Mouse (Mus musculus) MEL (cell line): Measurements from ENCODE around the gene Rrp12. TPM values are rescaled to one million over a fixed set of nuclear protein-coding genes. Genes with fewer than 3 reads are reported as not detected.

Experiments
- DNase-seq: peaks from one replicate; pipeline ENCODE4 v3.0.0; 2011; ENCODE audit warnings: low read depth, low spot score
- H3K27ac ChIP-seq: 2 replicates; pipeline ENCODE4 v1.5.1; 2012; ENCODE audit warnings: low read depth, mild to moderate bottlenecking, control low read depth, low read length, moderate library complexity; ENCODE audit not compliant: control insufficient read depth
- H3K27me3 ChIP-seq, 2 experiments: fragments of 150-350 bp in 1 of 2; sonication (generic) in 1 of 2; 2 replicates each; pipeline ENCODE4 v1.6.1; 2012; ENCODE audit warnings: low read length in 2 of 2, mild to moderate bottlenecking in 2 of 2, improper control_type of control experiment in 1 of 2, moderate library complexity in 1 of 2; ENCODE audit not compliant: insufficient read depth in 2 of 2, control insufficient read depth in 1 of 2
- H3K36me3 ChIP-seq, 2 experiments: 2 replicates each; pipeline ENCODE4 v1.6.1; 2012 to 2014; ENCODE audit warnings: low read length in 2 of 2, improper control_type of control experiment in 1 of 2, inconsistent platforms in 1 of 2, mild to moderate bottlenecking in 1 of 2; ENCODE audit not compliant: insufficient read depth in 2 of 2, control insufficient read depth in 1 of 2
- H3K4me1 ChIP-seq, 2 experiments: fragments of 150-350 bp in 1 of 2; sonication (generic) in 1 of 2; 2 replicates each; pipeline ENCODE4 v1.6.1; 2012; ENCODE audit warnings: low read length in 2 of 2, improper control_type of control experiment in 1 of 2, mild to moderate bottlenecking in 1 of 2; ENCODE audit not compliant: insufficient read depth in 2 of 2, control insufficient read depth in 1 of 2
- H3K4me3 ChIP-seq, 2 experiments: fragments of 150-350 bp in 1 of 2; sonication (generic) in 1 of 2; 2 replicates each; pipeline ENCODE4 v1.5.1; 2012; ENCODE audit warnings: low read depth in 2 of 2, low read length in 2 of 2, mild to moderate bottlenecking in 2 of 2, moderate library complexity in 2 of 2, control low read depth in 1 of 2, improper control_type of control experiment in 1 of 2; ENCODE audit not compliant: control insufficient read depth in 1 of 2, insufficient read depth in 1 of 2
- H3K79me2 ChIP-seq: 2 replicates; pipeline ENCODE4 v1.6.1; 2012; ENCODE audit warnings: mild to moderate bottlenecking, low read length, moderate library complexity; ENCODE audit not compliant: control insufficient read depth, poor library complexity, insufficient read depth
- H3K9ac ChIP-seq: 2 replicates; pipeline ENCODE4 v1.6.1; 2012; ENCODE audit warnings: low read depth, mild to moderate bottlenecking, control low read depth, low read length, moderate library complexity; ENCODE audit not compliant: control insufficient read depth, poor library complexity, severe bottlenecking
- H3K9me3 ChIP-seq: fragments of 150-350 bp; sonication (generic); replicated peaks from 2 replicates; pipeline ENCODE4 v1.6.1; 2012; ENCODE audit warnings: mild to moderate bottlenecking, low read length, improper control_type of control experiment, moderate library complexity; ENCODE audit not compliant: insufficient read depth
- BHLHE40 ChIP-seq: IDR thresholded peaks from 2 replicates; pipeline ENCODE4 v1.6.1; 2012; ENCODE audit warnings: low read depth, mild to moderate bottlenecking, inconsistent platforms, low read length, improper control_type of control experiment, borderline replicate concordance
- CHD1 ChIP-seq: IDR thresholded peaks from 2 replicates; pipeline ENCODE4 v1.6.1; 2012; ENCODE audit warnings: low read depth, mild to moderate bottlenecking, inconsistent platforms, low read length, improper control_type of control experiment
- CTCF ChIP-seq, 3 experiments: IDR thresholded peaks in 2 of 3; conservative IDR thresholded peaks in 1 of 3; 2 replicates each; pipeline ENCODE4 v1.5.1; 2011 to 2012; ENCODE audit warnings: low read length in 3 of 3, low read depth in 2 of 3, mild to moderate bottlenecking in 2 of 3, improper control_type of control experiment in 1 of 3, inconsistent platforms in 1 of 3, mixed read lengths in 1 of 3, moderate library complexity in 1 of 3; ENCODE audit not compliant: control insufficient read depth in 1 of 3, insufficient read depth in 1 of 3, poor library complexity in 1 of 3, severe bottlenecking in 1 of 3
- E2F4 ChIP-seq: IDR thresholded peaks from 2 replicates; pipeline ENCODE4 v1.6.1; 2011; ENCODE audit warnings: low read depth, low read length, improper control_type of control experiment, borderline replicate concordance
- ELF1 ChIP-seq: IDR thresholded peaks from 2 replicates; pipeline ENCODE4 v1.6.1; 2014; ENCODE audit warnings: low read depth, mild to moderate bottlenecking, inconsistent platforms, low read length, improper control_type of control experiment, moderate library complexity
- EP300 ChIP-seq, 2 experiments: IDR thresholded peaks; 2 replicates each; pipeline ENCODE4 v1.6.1; 2011; ENCODE audit warnings: improper control_type of control experiment in 2 of 2, low read length in 2 of 2, low read depth in 1 of 2, mild to moderate bottlenecking in 1 of 2
- GABPA ChIP-seq: IDR thresholded peaks from 2 replicates; pipeline ENCODE4 v1.6.1; 2012; ENCODE audit warnings: low read depth, mild to moderate bottlenecking, inconsistent platforms, low read length, improper control_type of control experiment, moderate library complexity
- HCFC1 ChIP-seq: IDR thresholded peaks from 2 replicates; pipeline ENCODE4 v1.6.1; 2012; ENCODE audit warnings: low read depth, mild to moderate bottlenecking, inconsistent platforms, low read length, improper control_type of control experiment, moderate library complexity
- KAT2A ChIP-seq: conservative IDR thresholded peaks from 2 replicates; pipeline ENCODE4 v1.6.1; 2012; ENCODE audit warnings: low read depth, low read length, improper control_type of control experiment, inconsistent platforms
- MAX ChIP-seq: IDR thresholded peaks from 2 replicates; pipeline ENCODE4 v1.6.1; 2011; ENCODE audit warnings: low read length, improper control_type of control experiment
- MAZ ChIP-seq: IDR thresholded peaks from 2 replicates; pipeline ENCODE4 v1.6.1; 2012; ENCODE audit warnings: low read depth, mild to moderate bottlenecking, inconsistent platforms, low read length, improper control_type of control experiment
- MEF2A ChIP-seq: IDR thresholded peaks from 2 replicates; pipeline ENCODE4 v1.6.1; 2014; ENCODE audit warnings: low read depth, mild to moderate bottlenecking, inconsistent platforms, low read length, improper control_type of control experiment; ENCODE audit not compliant: poor library complexity, insufficient replicate concordance, severe bottlenecking; ENCODE audit errors: extremely low read depth
- MYC ChIP-seq: IDR thresholded peaks from 2 replicates; pipeline ENCODE4 v1.6.1; 2011; ENCODE audit warnings: low read depth, mild to moderate bottlenecking, low read length, improper control_type of control experiment, moderate library complexity
- NELFE ChIP-seq: IDR thresholded peaks from 2 replicates; pipeline ENCODE4 v1.6.1; 2011; ENCODE audit warnings: low read depth, low read length, improper control_type of control experiment
- NRF1 ChIP-seq: IDR thresholded peaks from 2 replicates; pipeline ENCODE4 v1.6.1; 2014; ENCODE audit warnings: low read depth, mild to moderate bottlenecking, inconsistent platforms, low read length, improper control_type of control experiment, moderate library complexity; ENCODE audit not compliant: poor library complexity, insufficient read depth, severe bottlenecking
- POLR2A ChIP-seq, 2 experiments: IDR thresholded peaks; 2 replicates each; pipeline ENCODE4 v1.6.1; 2011 to 2012; ENCODE audit warnings: low read length in 2 of 2, mild to moderate bottlenecking in 2 of 2, control low read depth in 1 of 2, improper control_type of control experiment in 1 of 2, low read depth in 1 of 2, moderate library complexity in 1 of 2; ENCODE audit not compliant: control insufficient read depth in 1 of 2, insufficient read depth in 1 of 2, poor library complexity in 1 of 2
- POLR2AphosphoS2 ChIP-seq: IDR thresholded peaks from 2 replicates; pipeline ENCODE4 v1.6.1; 2011; ENCODE audit warnings: low read length, improper control_type of control experiment
- RCOR1 ChIP-seq: IDR thresholded peaks from 2 replicates; pipeline ENCODE4 v1.6.1; 2012; ENCODE audit warnings: low read depth, mild to moderate bottlenecking, inconsistent platforms, low read length, improper control_type of control experiment
- SIN3A ChIP-seq: IDR thresholded peaks from 2 replicates; pipeline ENCODE4 v1.6.1; 2012; ENCODE audit warnings: low read length, improper control_type of control experiment, inconsistent platforms
- SMC3 ChIP-seq: IDR thresholded peaks from 2 replicates; pipeline ENCODE4 v1.6.1; 2011; ENCODE audit warnings: low read depth, low read length, improper control_type of control experiment
- TCF12 ChIP-seq: IDR thresholded peaks from 2 replicates; pipeline ENCODE4 v1.6.1; 2014; ENCODE audit warnings: low read depth, mild to moderate bottlenecking, inconsistent platforms, low read length, improper control_type of control experiment, moderate library complexity
- UBTF ChIP-seq: IDR thresholded peaks from 2 replicates; pipeline ENCODE4 v1.6.1; 2012; ENCODE audit warnings: low read depth, mild to moderate bottlenecking, inconsistent platforms, low read length, improper control_type of control experiment, moderate library complexity, borderline replicate concordance; ENCODE audit not compliant: insufficient read depth
- USF1 ChIP-seq: IDR thresholded peaks from 2 replicates; pipeline ENCODE4 v1.6.1; 2014; ENCODE audit warnings: low read depth, mild to moderate bottlenecking, inconsistent platforms, low read length, improper control_type of control experiment, moderate library complexity
- USF2 ChIP-seq, 2 experiments: IDR thresholded peaks; 2 replicates each; pipeline ENCODE4 v1.6.1; 2011 to 2012; ENCODE audit warnings: improper control_type of control experiment in 2 of 2, low read length in 2 of 2, borderline replicate concordance in 1 of 2, inconsistent platforms in 1 of 2, low read depth in 1 of 2, mild to moderate bottlenecking in 1 of 2; ENCODE audit not compliant: insufficient read depth in 1 of 2
- ZC3H11A ChIP-seq: IDR thresholded peaks from 2 replicates; pipeline ENCODE4 v1.6.1; 2012; ENCODE audit warnings: low read depth, mild to moderate bottlenecking, inconsistent platforms, low read length, improper control_type of control experiment
- ZMIZ1 ChIP-seq: IDR thresholded peaks from 2 replicates; pipeline ENCODE4 v1.6.1; 2012; ENCODE audit warnings: low read depth, mild to moderate bottlenecking, inconsistent platforms, low read length, improper control_type of control experiment, moderate library complexity
- ZNF384 ChIP-seq: IDR thresholded peaks from 2 replicates; pipeline ENCODE4 v1.6.1; 2012; ENCODE audit warnings: low read depth, mild to moderate bottlenecking, inconsistent platforms, low read length, improper control_type of control experiment
- polyA plus RNA-seq, 2 experiments: library from polyadenylated mRNA; stranded (reverse) in 1 of 2; unstranded in 1 of 2; fragments of >175 nt in 1 of 2; fragments of >200 nt in 1 of 2; gene quantifications; 2 replicates each; pipeline versions ENCODE4 v1.2.1 to v1.2.4; 2012; ENCODE audit warnings: low replicate concordance in 2 of 2, low read depth in 1 of 2; ENCODE audit not compliant: insufficient read length in 2 of 2, insufficient read depth in 1 of 2, missing spikeins in 1 of 2
- total RNA-seq: library from RNA; depleted of rRNA; stranded (reverse); fragments of 300-350 nt; gene quantifications from 2 replicates; pipeline ENCODE4 v1.2.3, GENCODE M21; 2012

Rrp12 gene
- total and polyA plus RNA-seq, 3 experiments, result 44.5 to 134 (median 106) TPM

- Histone ChIP-seq H3K27me3 (no peaks in the 10 kb centered on the region), H3K27ac (peak overlapping the region; percentile 94)
- peak; percentile 64 for DNase-seq
- peak; percentile 38; the same call in 1 of the 2 replicates for TF ChIP-seq NELFE
- TF ChIP-seq POLR2AphosphoS2, result peak; percentile 3; the same call in 1 of the 2 replicates
- no peak for TF ChIP-seq BHLHE40
- TF ChIP-seq TCF12, result 0 out of 2 replicates have a peak, but pooled peaks have one; percentile 13
- TF ChIP-seq, all 39 proteins: peak for 3
- peak overlapping the region; percentile 95 for H3K9ac ChIP-seq
- H3K79me2 ChIP-seq, result peaks cover 31% of the 10 kb centered on the region
- H3K9me3 ChIP-seq, result no peaks in the 10 kb centered on the region
- H3K36me3 ChIP-seq, result peaks cover 0 to 33% of the 10 kb centered on the region in 2 experiments; a peak in 2 of 4 replicates
- H3K4me3 ChIP-seq, result peak overlapping the region; percentile 78 to 83
- peaks cover 16 to 37% of the 10 kb centered on the region in 2 experiments for H3K4me1 ChIP-seq
Measured at GRCm38 (mm10) chr19:41831718-41832391, 64.1 kb downstream of the Rrp12 start.

- Histone ChIP-seq H3K4me3 (peak overlapping the region; percentile 78 to 83), H3K36me3 (peaks cover 0 to 32% of the 10 kb centered on the region in 2 experiments; a peak in 2 of 4 replicates), H3K9me3 (no peaks in the 10 kb centered on the region), H3K9ac (peak overlapping the region; percentile 95), H3K4me1 (peaks cover 15 to 30% of the 10 kb centered on the region in 2 experiments), H3K27me3 (no peaks in the 10 kb centered on the region), H3K27ac (peak overlapping the region; percentile 94), H3K79me2 (peaks cover 31% of the 10 kb centered on the region)
- no peak for DNase-seq
- no peak; the same call in 1 of the 2 replicates for TF ChIP-seq KAT2A
- TF ChIP-seq E2F4, result no peak; the same call in 1 of the 2 replicates
- 0 out of 2 replicates have a peak, but pooled peaks have one; percentile 80 for TF ChIP-seq CHD1
- TF ChIP-seq NELFE, result no peak; the same call in none of the 2 replicates
- TF ChIP-seq GABPA, result no peak
- 0 out of 2 replicates have a peak, but pooled peaks have one; percentile 24 for TF ChIP-seq UBTF
- TF ChIP-seq BHLHE40, result no peak
- TF ChIP-seq ELF1, result no peak
- TF ChIP-seq POLR2AphosphoS2, result peak; percentile 15; the same call in 1 of the 2 replicates
- TF ChIP-seq RCOR1, result no peak
- peak; percentile 99 for TF ChIP-seq ZNF384
- TF ChIP-seq EP300 (IDR thresholded peaks at IDR 0.05; ENCODE audit: low read depth in 1 of 2, low read length in 2 of 2), result peak in 1 of 2 experiments; percentile 15; a peak in 1 of 4 replicates
- peak in 1 of 2 experiments; percentile 58; a peak in 3 of 4 replicates for TF ChIP-seq POLR2A (IDR thresholded peaks at IDR 0.05; ENCODE audit: control insufficient read depth in 1 of 2, insufficient read depth in 1 of 2, low read depth in 1 of 2, low read length in 2 of 2, poor library complexity in 1 of 2)
- TF ChIP-seq MAX, result peak; percentile 98
- peak; percentile 64 for TF ChIP-seq HCFC1
- TF ChIP-seq ZC3H11A, result no peak
- TF ChIP-seq MYC, result peak; percentile 99
- peak; percentile 92 for TF ChIP-seq USF1
- no peak; the same call in 1 of the 2 replicates for TF ChIP-seq SMC3
- TF ChIP-seq SIN3A, result peak; percentile 87
- peak in 1 of 2 experiments; percentile 52; a peak in 1 of 4 replicates for TF ChIP-seq USF2 (IDR thresholded peaks at IDR 0.05; ENCODE audit: borderline replicate concordance in 1 of 2, insufficient read depth in 1 of 2, low read depth in 1 of 2, low read length in 2 of 2)
- no peak for TF ChIP-seq CTCF (IDR thresholded peaks at IDR 0.05 in 2 of 3, conservative IDR thresholded peaks at IDR 0.05 in 1 of 3; ENCODE audit: control insufficient read depth in 1 of 3, insufficient read depth in 1 of 3, low read depth in 2 of 3, low read length in 3 of 3, poor library complexity in 1 of 3, severe bottlenecking in 1 of 3)
- no peak for TF ChIP-seq MEF2A
- TF ChIP-seq MAZ, result peak; percentile 54; the same call in 1 of the 2 replicates
- TF ChIP-seq NRF1, result peak; percentile 42; the same call in 1 of the 2 replicates
- TF ChIP-seq ZMIZ1, result no peak
Measured at GRCm38 (mm10) chr19:41831101-41831570, 64.8 kb downstream of the Rrp12 start.
